Mouse (Mus musculus): ENCODE measurements around the gene Lef1.

The Lef1 gene

GRCm38 (mm10) chr3:131108094-131108653, 2.1 kb upstream of the Lef1 start:
- no peak for DNase-seq

- DNase-seq = no peak
Measured at GRCm38 (mm10) chr3:131109066-131109685, 1.1 kb upstream of the Lef1 start.

- DNase-seq = no peak
Measured at GRCm38 (mm10) chr3:131109686-131110070, 593 bp upstream of the Lef1 start.

- DNase-seq = no peak
Measured at GRCm38 (mm10) chr3:131111151-131111850, 1.0 kb downstream of the Lef1 start.

GRCm38 (mm10) chr3:131111851-131112572, 1.7 kb downstream of the Lef1 start:
- DNase-seq = no peak

- no peak for DNase-seq
Measured at GRCm38 (mm10) chr3:131112573-131112955, 2.3 kb downstream of the Lef1 start.

GRCm38 (mm10) chr3:131113029-131113428, 2.8 kb downstream of the Lef1 start:
- DNase-seq = no peak

GRCm38 (mm10) chr3:131116116-131116515, 5.8 kb downstream of the Lef1 start:
- no peak for DNase-seq

GRCm38 (mm10) chr3:131117352-131117751, 7.1 kb downstream of the Lef1 start:
- DNase-seq = no peak

GRCm38 (mm10) chr3:131117883-131118282, 7.6 kb downstream of the Lef1 start:
- DNase-seq = no peak

GRCm38 (mm10) chr3:131119435-131119834, 9.2 kb downstream of the Lef1 start:
- no peak for DNase-seq

- no peak for DNase-seq
Measured at GRCm38 (mm10) chr3:131123501-131123900, 13.2 kb downstream of the Lef1 start.

GRCm38 (mm10) chr3:131125873-131126272, 15.6 kb downstream of the Lef1 start:
- DNase-seq = no peak

GRCm38 (mm10) chr3:131126438-131126837, 16.2 kb downstream of the Lef1 start:
- no peak for DNase-seq

GRCm38 (mm10) chr3:131134003-131134402, 23.7 kb downstream of the Lef1 start:
- no peak for DNase-seq

- no peak for DNase-seq
Measured at GRCm38 (mm10) chr3:131135434-131135833, 25.2 kb downstream of the Lef1 start.

GRCm38 (mm10) chr3:131136455-131136854, 26.2 kb downstream of the Lef1 start:
- DNase-seq = no peak

GRCm38 (mm10) chr3:131137119-131137781, 27.0 kb downstream of the Lef1 start:
- no peak for DNase-seq

GRCm38 (mm10) chr3:131138224-131138623, 28.0 kb downstream of the Lef1 start:
- no peak for DNase-seq

GRCm38 (mm10) chr3:131138797-131139196, 28.5 kb downstream of the Lef1 start:
- no peak for DNase-seq

- DNase-seq = no peak
Measured at GRCm38 (mm10) chr3:131139345-131140090, 29.2 kb downstream of the Lef1 start.

- DNase-seq = no peak
Measured at GRCm38 (mm10) chr3:131140091-131140462, 29.8 kb downstream of the Lef1 start.

GRCm38 (mm10) chr3:131141546-131141945, 31.3 kb downstream of the Lef1 start:
- no peak for DNase-seq
